Mouse (Mus musculus): ENCODE measurements at regions not wholly inside any gene's neighbourhood (a gene's known extent, or its start where the extent isn't known, plus 50 kb on each side); places are given as distances from the start of the nearest gene placed in this dataset.

DNA sequence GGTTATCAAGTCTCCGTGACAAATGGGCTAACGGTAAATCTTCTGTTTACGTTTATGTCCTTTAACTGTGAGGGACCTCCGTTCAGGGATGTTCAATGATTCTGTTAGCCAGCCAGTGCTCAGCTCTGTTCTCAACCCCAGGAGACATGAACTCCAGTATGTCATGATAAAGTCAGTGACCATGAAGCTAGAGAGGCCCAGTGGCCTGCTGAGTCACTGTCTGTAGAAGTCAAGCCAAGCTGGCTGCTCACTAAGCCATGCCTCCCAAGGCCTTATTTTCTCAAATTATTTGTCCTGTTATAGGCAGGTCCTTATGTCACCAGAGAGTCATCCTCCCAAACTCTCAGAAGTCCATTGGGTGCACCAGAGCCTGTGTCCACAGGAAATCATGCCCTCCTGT is 252.9 kb downstream of the Cog6 start:
- TF ChIP-seq CTCF (IDR thresholded peaks at IDR 0.05; ENCODE audit: low read depth): no peak
- TF ChIP-seq EP300 (IDR thresholded peaks at IDR 0.05; ENCODE audit: low read depth): no peak
